Mouse (Mus musculus) heart, postnatal 36 days (tissue): ENCODE data around the gene Peli2. TPM values are rescaled to one million over a fixed set of nuclear protein-coding genes. Genes with fewer than 3 reads are reported as not detected.
A peak's percentile ranks its signal among the peaks of the same experiment; 100 is the strongest.

Source experiments
- DNase-seq, 2 experiments: peaks; one replicate each; pipeline ENCODE4 v3.0.0; 2021 to 2022
- intact Hi-C: fragments of 180-260 bp; cut with DNase I; formaldehyde crosslinking; loops from one replicate; pipeline ENCODE4 v1.15.1; 2025
- total RNA-seq, 2 experiments: library from RNA; stranded (reverse); gene quantifications; 2 replicates each; pipeline ENCODE4 v1.2.3; 2021

Peli2 gene
- total RNA-seq, 2 experiments from 2014 or later = 17.1 to 22.9 TPM

GRCm38 (mm10) chr14:48254696-48255095 lies 134.1 kb downstream of the Peli2 start:
- intact Hi-C loops = loop anchor here (5.0 kb wide), 1 partner anchor 132 kb away; the partner anchor contains the start of gene Peli2
- no peak for DNase-seq

GRCm38 (mm10) chr14:48255290-48255689 lies 134.7 kb downstream of the Peli2 start:
- no peak for DNase-seq
- intact Hi-C loops = no loop called here

GRCm38 (mm10) chr14:48257759-48258158 lies 137.1 kb downstream of the Peli2 start:
- intact Hi-C loops = no loop called here
- DNase-seq = no peak

- intact Hi-C loops = no loop called here
- no peak for DNase-seq
Measured at GRCm38 (mm10) chr14:48258696-48259366, 138.2 kb downstream of the Peli2 start.

- DNase-seq = no peak
- intact Hi-C loops = loop anchor here (5.0 kb wide), 1 partner anchor 34 kb away; no protein-coding TSS in a partner anchor
Measured at GRCm38 (mm10) chr14:48263146-48263545, 142.5 kb downstream of the Peli2 start.

- intact Hi-C loops = loop anchor here (5.0 kb wide), 1 partner anchor 51 kb away; no protein-coding TSS in a partner anchor
- no peak for DNase-seq
Measured at GRCm38 (mm10) chr14:48266710-48267109, 146.1 kb downstream of the Peli2 start.

GRCm38 (mm10) chr14:48278291-48278690 lies 157.7 kb downstream of the Peli2 start:
- intact Hi-C loops = no loop called here
- no peak for DNase-seq

GRCm38 (mm10) chr14:48286949-48287348 lies 166.3 kb downstream of the Peli2 start:
- DNase-seq = no peak
- intact Hi-C loops = loop anchor here (5.0 kb wide), 1 partner anchor 60 kb away; no protein-coding TSS in a partner anchor

GRCm38 (mm10) chr14:48287581-48287980 lies 167.0 kb downstream of the Peli2 start:
- intact Hi-C loops = loop anchor here (5.0 kb wide), 1 partner anchor 60 kb away; no protein-coding TSS in a partner anchor
- DNase-seq = no peak

GRCm38 (mm10) chr14:48288600-48288999 lies 168.0 kb downstream of the Peli2 start:
- no peak for DNase-seq
- intact Hi-C loops = loop anchor here (5.0 kb wide), 1 partner anchor 61 kb away; no protein-coding TSS in a partner anchor

GRCm38 (mm10) chr14:48289602-48290599 lies 169.3 kb downstream of the Peli2 start:
- intact Hi-C loops = loop anchor here (5.0 kb wide), 1 partner anchor 63 kb away; no protein-coding TSS in a partner anchor
- no peak for DNase-seq

GRCm38 (mm10) chr14:48293498-48293897 lies 172.9 kb downstream of the Peli2 start:
- no peak for DNase-seq

GRCm38 (mm10) chr14:48295410-48295809 lies 174.8 kb downstream of the Peli2 start:
- DNase-seq = no peak
- intact Hi-C loops = loop anchor here (5.0 kb wide), 3 partner anchors 33 to 173 kb away; partner anchors contain the start of gene Peli2

More at GRCm38 (mm10) chr14:48293498-48293897, 172.9 kb downstream of the Peli2 start:
- intact Hi-C loops = no loop called here

GRCm38 (mm10) chr14:48295815-48296271 lies 175.2 kb downstream of the Peli2 start:
- intact Hi-C loops = loop anchor here (5.0 kb wide), 3 partner anchors 34 to 174 kb away; partner anchors contain the start of gene Peli2
- DNase-seq = peak; percentile 35 to 39

- intact Hi-C loops = loop anchor here (5.0 kb wide), 3 partner anchors 35 to 175 kb away; partner anchors contain the start of gene Peli2
Measured at GRCm38 (mm10) chr14:48296820-48297219, 176.2 kb downstream of the Peli2 start.

GRCm38 (mm10) chr14:48302471-48303186 lies 182.0 kb downstream of the Peli2 start:
- intact Hi-C loops = no loop called here
- DNase-seq = no peak

More at GRCm38 (mm10) chr14:48296820-48297219, 176.2 kb downstream of the Peli2 start:
- no peak for DNase-seq

- intact Hi-C loops = no loop called here
- no peak for DNase-seq
Measured at GRCm38 (mm10) chr14:48303235-48303634, 182.6 kb downstream of the Peli2 start.

- intact Hi-C loops = no loop called here
- no peak for DNase-seq
Measured at GRCm38 (mm10) chr14:48303841-48304240, 183.2 kb downstream of the Peli2 start.

GRCm38 (mm10) chr14:48313234-48313633 lies 192.6 kb downstream of the Peli2 start:
- intact Hi-C loops = no loop called here
- DNase-seq = no peak

GRCm38 (mm10) chr14:48316396-48316795 lies 195.8 kb downstream of the Peli2 start:
- intact Hi-C loops = loop anchor here (5.0 kb wide), 1 partner anchor 49 kb away; no protein-coding TSS in a partner anchor
- DNase-seq = no peak
